Mouse (Mus musculus): ENCODE measurements around the gene Pla2g6. TPM values are rescaled to one million over a fixed set of nuclear protein-coding genes. Genes with fewer than 3 reads are reported as not detected.

The Pla2g6 gene
- polyA plus RNA-seq, 1 experiment = 7.4 TPM

DNA sequence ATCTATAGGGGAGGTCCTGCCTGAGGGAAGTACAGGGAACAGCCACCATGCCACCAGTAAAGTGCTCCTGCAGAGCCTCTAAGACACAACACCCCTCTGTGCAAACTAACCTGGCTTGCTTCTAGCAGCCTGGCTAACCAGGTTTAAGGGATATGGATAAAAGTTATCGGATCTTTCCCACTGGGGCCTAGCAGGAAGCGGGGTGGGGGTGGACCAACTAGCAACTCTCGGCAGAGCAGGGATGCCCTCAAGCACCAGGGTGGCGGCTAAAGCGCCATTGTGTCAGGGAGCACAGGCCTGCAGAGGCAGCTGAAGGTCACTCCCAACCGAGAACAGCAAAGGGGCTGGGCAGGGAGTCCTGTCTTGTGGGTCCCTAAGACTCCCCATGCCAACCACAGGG lies 35.9 kb upstream of the Pla2g6 start:
- no peak overlapping the region for H3K4me3 ChIP-seq (ENCODE audit: insufficient read depth, low read length)
- peaks cover 10% of the 10 kb centered on the region for H3K4me1 ChIP-seq (ENCODE audit: control insufficient read depth, insufficient read depth, low read length)
- TF ChIP-seq CTCF (IDR thresholded peaks at IDR 0.05; ENCODE audit: borderline replicate concordance, insufficient read depth, low read length) = no peak
- no peak for TF ChIP-seq POLR2A (IDR thresholded peaks at IDR 0.05; ENCODE audit: low read depth, low read length)
- no peak overlapping the region for H3K27ac ChIP-seq (ENCODE audit: insufficient read depth, low read length)

GRCm38 (mm10) chr15:79361023-79361422 lies 32.8 kb upstream of the Pla2g6 start:
- Histone ChIP-seq H3K4me1 (ENCODE audit: control insufficient read depth, insufficient read depth, low read length) (peaks cover 9% of the 10 kb centered on the region), H3K27ac (ENCODE audit: insufficient read depth, low read length) (no peak overlapping the region), H3K4me3 (ENCODE audit: insufficient read depth, low read length) (no peak overlapping the region)
- no peak for TF ChIP-seq POLR2A (IDR thresholded peaks at IDR 0.05; ENCODE audit: low read depth, low read length)
- TF ChIP-seq CTCF (IDR thresholded peaks at IDR 0.05; ENCODE audit: borderline replicate concordance, insufficient read depth, low read length) = no peak

GRCm38 (mm10) chr15:79360371-79360770 lies 32.2 kb upstream of the Pla2g6 start:
- Histone ChIP-seq H3K4me1 (ENCODE audit: control insufficient read depth, insufficient read depth, low read length) (peaks cover 9% of the 10 kb centered on the region), H3K27ac (ENCODE audit: insufficient read depth, low read length) (peak overlapping the region; percentile 23), H3K4me3 (ENCODE audit: insufficient read depth, low read length) (no peak overlapping the region)
- TF ChIP-seq CTCF (IDR thresholded peaks at IDR 0.05; ENCODE audit: borderline replicate concordance, insufficient read depth, low read length) (no peak), POLR2A (IDR thresholded peaks at IDR 0.05; ENCODE audit: low read depth, low read length) (no peak)

DNA sequence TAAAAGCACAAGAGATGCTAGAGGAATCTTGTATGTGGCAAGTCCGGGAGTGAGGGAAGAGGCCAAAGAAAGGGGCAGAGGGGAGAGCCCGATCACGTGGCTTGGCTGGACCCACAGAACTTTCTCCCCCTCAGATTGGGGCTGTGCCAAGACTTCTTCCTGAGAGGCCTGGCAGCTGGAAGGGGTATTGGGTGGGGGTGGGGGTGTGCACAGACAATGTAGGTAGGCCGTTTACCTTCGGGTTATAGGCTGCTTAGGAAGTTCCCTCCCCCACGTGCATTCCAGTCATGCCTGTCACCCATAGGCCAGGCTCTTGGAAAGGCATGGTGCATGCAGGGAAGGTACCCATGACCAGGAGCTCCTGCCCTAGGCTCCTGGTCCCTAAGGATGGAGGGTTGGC lies 31.8 kb upstream of the Pla2g6 start:
- Histone ChIP-seq H3K4me3 (ENCODE audit: insufficient read depth, low read length) (no peak overlapping the region), H3K27ac (ENCODE audit: insufficient read depth, low read length) (peak overlapping the region; percentile 23), H3K4me1 (ENCODE audit: control insufficient read depth, insufficient read depth, low read length) (peaks cover 9% of the 10 kb centered on the region)
- TF ChIP-seq POLR2A (IDR thresholded peaks at IDR 0.05; ENCODE audit: low read depth, low read length) (no peak), CTCF (IDR thresholded peaks at IDR 0.05; ENCODE audit: borderline replicate concordance, insufficient read depth, low read length) (no peak)

GRCm38 (mm10) chr15:79357974-79358690 lies 29.9 kb upstream of the Pla2g6 start:
- no peak overlapping the region for H3K27ac ChIP-seq (ENCODE audit: insufficient read depth, low read length)
- TF ChIP-seq POLR2A (IDR thresholded peaks at IDR 0.05; ENCODE audit: low read depth, low read length) = no peak
- no peak for TF ChIP-seq CTCF (IDR thresholded peaks at IDR 0.05; ENCODE audit: borderline replicate concordance, insufficient read depth, low read length)
- H3K4me1 ChIP-seq (ENCODE audit: control insufficient read depth, insufficient read depth, low read length) = peaks cover 9% of the 10 kb centered on the region
- H3K4me3 ChIP-seq (ENCODE audit: insufficient read depth, low read length) = no peak overlapping the region

GRCm38 (mm10) chr15:79357036-79357911 lies 29.1 kb upstream of the Pla2g6 start:
- H3K4me3 ChIP-seq (ENCODE audit: insufficient read depth, low read length) = peak overlapping the region; percentile 6; the same call in 1 of the 2 replicates
- H3K27ac ChIP-seq (ENCODE audit: insufficient read depth, low read length) = no peak overlapping the region
- peaks cover 9% of the 10 kb centered on the region for H3K4me1 ChIP-seq (ENCODE audit: control insufficient read depth, insufficient read depth, low read length)
- TF ChIP-seq CTCF (IDR thresholded peaks at IDR 0.05; ENCODE audit: borderline replicate concordance, insufficient read depth, low read length) = no peak
- peak; percentile 35; the same call in 1 of the 2 replicates for TF ChIP-seq POLR2A (IDR thresholded peaks at IDR 0.05; ENCODE audit: low read depth, low read length)

DNA sequence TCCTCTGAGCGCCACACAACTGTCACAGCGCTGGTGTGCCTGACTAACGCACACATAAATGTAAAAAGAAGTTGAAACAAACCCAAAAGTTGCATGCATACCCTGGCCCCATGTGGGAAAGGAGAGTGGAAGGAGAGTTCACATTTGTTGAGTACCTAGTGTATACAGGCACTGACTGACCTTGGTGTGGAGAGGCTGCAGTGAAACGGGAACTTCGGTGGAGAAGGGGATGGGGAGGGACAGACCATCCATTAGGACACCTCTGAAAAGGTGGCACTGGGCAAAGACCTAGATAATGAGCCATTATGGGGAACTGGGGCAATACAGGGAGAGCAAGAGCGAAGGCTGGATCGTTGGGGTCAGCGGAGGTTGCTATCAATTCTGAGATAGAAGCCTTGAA lies 28.3 kb upstream of the Pla2g6 start:
- Histone ChIP-seq H3K4me3 (ENCODE audit: insufficient read depth, low read length) (no peak overlapping the region), H3K27ac (ENCODE audit: insufficient read depth, low read length) (no peak overlapping the region), H3K4me1 (ENCODE audit: control insufficient read depth, insufficient read depth, low read length) (peaks cover 9% of the 10 kb centered on the region)
- TF ChIP-seq CTCF (IDR thresholded peaks at IDR 0.05; ENCODE audit: borderline replicate concordance, insufficient read depth, low read length) = no peak
- TF ChIP-seq POLR2A (IDR thresholded peaks at IDR 0.05; ENCODE audit: low read depth, low read length) = no peak

- TF ChIP-seq POLR2A (IDR thresholded peaks at IDR 0.05; ENCODE audit: low read depth, low read length) (no peak), CTCF (IDR thresholded peaks at IDR 0.05; ENCODE audit: borderline replicate concordance, insufficient read depth, low read length) (no peak)
- Histone ChIP-seq H3K4me3 (ENCODE audit: insufficient read depth, low read length) (no peak overlapping the region), H3K27ac (ENCODE audit: insufficient read depth, low read length) (no peak overlapping the region), H3K4me1 (ENCODE audit: control insufficient read depth, insufficient read depth, low read length) (peaks cover 6% of the 10 kb centered on the region; the same call in 1 of the 2 replicates)
These were observed 26.4 kb upstream of the Pla2g6 start for GRCm38 (mm10) chr15:79354619-79355018.

- no peak overlapping the region for H3K27ac ChIP-seq (ENCODE audit: insufficient read depth, low read length)
- no peak overlapping the region for H3K4me3 ChIP-seq (ENCODE audit: insufficient read depth, low read length)
- TF ChIP-seq POLR2A (IDR thresholded peaks at IDR 0.05; ENCODE audit: low read depth, low read length) (no peak), CTCF (IDR thresholded peaks at IDR 0.05; ENCODE audit: borderline replicate concordance, insufficient read depth, low read length) (no peak)
- H3K4me1 ChIP-seq (ENCODE audit: control insufficient read depth, insufficient read depth, low read length) = peaks cover 6% of the 10 kb centered on the region; the same call in 1 of the 2 replicates
These were observed 25.6 kb upstream of the Pla2g6 start for GRCm38 (mm10) chr15:79353690-79354305.

All from embryonic fibroblast, embryonic 13.5 days (primary cell).